In the genomic region with DNA sequence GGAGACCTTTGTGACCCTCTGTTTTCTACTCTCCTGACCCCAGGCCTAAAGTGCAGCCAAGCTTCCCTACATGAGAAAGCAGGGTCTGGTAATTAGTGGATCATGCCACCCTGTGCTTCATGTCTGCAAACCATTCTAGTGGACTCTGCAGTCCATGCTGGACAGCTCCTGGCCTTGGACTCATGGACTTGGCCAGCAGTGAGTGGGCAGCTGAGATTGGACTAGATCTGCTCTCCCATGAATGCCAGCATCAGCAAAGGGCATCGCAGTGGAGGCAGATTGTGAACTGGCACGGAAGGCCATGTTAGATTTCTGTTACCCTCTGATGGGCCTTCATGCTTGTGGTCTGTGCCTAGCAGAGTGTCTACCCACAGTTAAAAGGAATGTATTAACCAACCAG, we compare ENCODE assay signal across 36 mouse cellular contexts. TPM values are rescaled to one million over a fixed set of nuclear protein-coding genes. Genes with fewer than 3 reads are reported as not detected.
"Had no signal": no experiment of that assay in that cellular context is flagged by ENCODE, and none has a peak within 500 bp of the region (broad histone marks: within the 10 kb centered on the region; RNA-seq: fewer than 3 reads in every experiment).

No protein-coding gene starts in this region.

RNA-seq across cellular contexts. Expression of a gene that starts 12.8 kb away (rescaled TPM):
- total RNA-seq: gastrocnemius, adult 8-10 months; gastrocnemius, postnatal 14 days; gastrocnemius, postnatal 36 days; heart, adult 8-10 months; heart, postnatal 10 days; heart, postnatal 25 days; layer of hippocampus, adult 18-20 months; layer of hippocampus, adult 8-10 months; layer of hippocampus, postnatal 14 days; layer of hippocampus, postnatal 36 days; left cerebral cortex, adult 18-20 months; left cerebral cortex, adult 8-10 months; left cerebral cortex, postnatal 10 days; left cerebral cortex, postnatal 25 days; left cerebral cortex, postnatal 4 days had no signal
- polyA plus RNA-seq: gonadal fat pad, adult 2 months; heart, embryonic 10.5 days; heart, embryonic 12.5 days; heart, embryonic 14.5 days; heart, embryonic 16.5 days; hindbrain, embryonic 10.5 days; hindbrain, embryonic 12.5 days; hindbrain, embryonic 14.5 days; hindbrain, embryonic 16.5 days; inflammation-experienced regulatory T-cells, adult 6 months; intestine, embryonic 15.5 days; intestine, postnatal 0 days; kidney, embryonic 14.5 days; kidney, embryonic 16.5 days; large intestine, adult 2 months; limb, embryonic 11.5 days; limb, embryonic 13.5 days; limb, embryonic 15.5 days; liver, embryonic 11.5 days; liver, embryonic 13.5 days; liver, embryonic 15.5 days had no signal
